ENCODE assay signal across 16 mouse cellular contexts in the genomic region with DNA sequence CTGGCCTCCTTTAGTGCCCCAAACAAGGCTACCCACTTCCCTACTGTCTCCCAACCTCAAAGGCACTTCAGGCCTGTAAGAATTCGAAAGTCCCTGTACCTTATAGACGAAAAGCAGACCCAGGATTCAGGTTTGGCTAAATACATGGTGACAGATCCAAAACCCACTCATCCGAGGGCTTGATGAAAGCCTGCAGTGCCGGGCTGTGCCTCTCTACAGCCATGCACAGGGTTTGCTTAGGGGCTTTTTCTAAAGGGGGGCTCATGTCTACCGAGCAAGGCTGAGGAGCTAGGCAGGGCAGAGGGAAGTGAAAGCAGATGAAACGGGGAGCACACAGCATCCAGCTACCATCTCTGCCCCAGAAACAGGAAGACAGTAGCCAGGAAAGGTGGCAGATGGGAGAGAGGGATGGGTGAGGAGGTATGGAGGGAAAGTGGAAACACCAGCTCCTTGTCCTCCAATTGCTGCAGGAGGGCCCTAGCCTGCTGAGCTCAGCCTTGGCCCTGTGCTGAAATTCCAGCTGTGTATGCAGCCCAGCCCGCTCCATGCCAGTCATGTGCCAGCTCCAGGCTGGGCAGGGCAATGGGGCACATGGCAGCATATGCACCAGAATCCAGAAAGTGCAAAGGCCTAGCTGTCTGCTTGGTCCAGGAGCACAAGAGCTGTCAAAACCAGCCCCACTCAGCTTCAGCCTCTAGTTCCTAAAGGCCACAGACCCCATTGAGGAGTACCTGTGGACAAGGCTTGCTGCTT. TPM values are rescaled to one million over a fixed set of nuclear protein-coding genes. Genes with fewer than 3 reads are reported as not detected.
DNase-seq lines count a peak whose midpoint lies in the region; ATAC-seq lines count a peak whose summit lies in the region.
"Had no signal": no experiment of that assay in that cellular context is flagged by ENCODE, and none has a peak within 500 bp of the region (broad histone marks: within the 10 kb centered on the region; RNA-seq: fewer than 3 reads in every experiment).

No protein-coding gene starts in this region.

- peaks cover 22% of the 10 kb centered on the region for H3K27me3 ChIP-seq in heart, embryonic 10.5 days (ENCODE audit: insufficient read depth, poor library complexity, severe bottlenecking)
- H3K27me3 ChIP-seq in midbrain, embryonic 13.5 days = 0 out of 2 replicates have a peak, but pooled peaks cover 3% of the 10 kb centered on the region
- H3K27me3 ChIP-seq in midbrain, embryonic 16.5 days (ENCODE audit: control insufficient read depth, insufficient read depth, low read depth, low read length) = no peaks in the 10 kb centered on the region
- no peaks in the 10 kb centered on the region for H3K27me3 ChIP-seq in megakaryocyte, embryonic 14.5 days (replicated peaks)

- H3K4me1 ChIP-seq in heart, embryonic 10.5 days = peaks cover 73% of the 10 kb centered on the region
- peaks cover 47% of the 10 kb centered on the region for H3K4me1 ChIP-seq in midbrain, embryonic 13.5 days (replicated peaks)
- H3K4me1 ChIP-seq in midbrain, embryonic 16.5 days (ENCODE audit: control insufficient read depth, insufficient read depth, low read length) = peaks cover 25% of the 10 kb centered on the region
- peaks cover 99% of the 10 kb centered on the region for H3K4me1 ChIP-seq in megakaryocyte, embryonic 14.5 days

- peak overlapping the region; percentile 26; the same call in 1 of the 2 replicates for H3K27ac ChIP-seq in heart, embryonic 10.5 days
- no peak overlapping the region for H3K27ac ChIP-seq in midbrain, embryonic 13.5 days
- H3K27ac ChIP-seq in midbrain, embryonic 16.5 days (ENCODE audit: low read length) = no peak overlapping the region

- no peaks in the 10 kb centered on the region for H3K36me3 ChIP-seq in heart, embryonic 10.5 days
- no peaks in the 10 kb centered on the region for H3K36me3 ChIP-seq in midbrain, embryonic 13.5 days
- H3K36me3 ChIP-seq in midbrain, embryonic 16.5 days (ENCODE audit: control insufficient read depth, insufficient read depth, low read length) = 0 out of 2 replicates have a peak, but pooled peaks cover 2% of the 10 kb centered on the region
- H3K36me3 ChIP-seq in megakaryocyte, embryonic 14.5 days (replicated peaks; ENCODE audit: low read length) = peaks cover 92% of the 10 kb centered on the region

- DNase-seq in heart, embryonic 10.5 days (ENCODE audit: low spot score) = no peak
- DNase-seq in heart, postnatal 10 days = no peak
- peak; percentile 67 for DNase-seq in kidney, adult 9 months
- no peak for DNase-seq in left cerebral cortex, postnatal 14 days (ENCODE audit: low spot score in 2 of 2)
- DNase-seq in T-cell, adult 2 months (ENCODE audit: low spot score) = no peak
- DNase-seq: adrenal gland, postnatal 10 days; lung, postnatal 10 days had no signal

- no peak for ATAC-seq in midbrain, embryonic 13.5 days
- ATAC-seq in midbrain, embryonic 16.5 days = no peak

- WGBS in heart, embryonic 10.5 days = 70% methylated on average over 7 of the region's 7 CpGs
- 69% methylated on average over 7 of the region's 7 CpGs for WGBS in midbrain, embryonic 13.5 days
- 68% methylated on average over 7 of the region's 7 CpGs for WGBS in midbrain, embryonic 16.5 days

- no peak overlapping the region for H3K4me3 ChIP-seq in heart, embryonic 10.5 days
- no peak overlapping the region for H3K4me3 ChIP-seq in midbrain, embryonic 13.5 days (replicated peaks)
- no peak overlapping the region for H3K4me3 ChIP-seq in midbrain, embryonic 16.5 days (ENCODE audit: low read depth, low read length)
- H3K4me3 ChIP-seq in megakaryocyte, embryonic 14.5 days (replicated peaks) = peak overlapping the region; percentile 81

- intact Hi-C loops in heart, postnatal 10 days (cut with DNase I) = no loop called here
- intact Hi-C loops in left cerebral cortex, postnatal 14 days (cut with DNase I) = no loop called here

- H3K4me2 ChIP-seq in midbrain, embryonic 13.5 days (replicated peaks) = no peak overlapping the region
- H3K4me2 ChIP-seq in midbrain, embryonic 16.5 days (ENCODE audit: low read length) = no peak overlapping the region

- H3K9me3 ChIP-seq in heart, embryonic 10.5 days = no peaks in the 10 kb centered on the region
- no peaks in the 10 kb centered on the region for H3K9me3 ChIP-seq in midbrain, embryonic 13.5 days
- H3K9me3 ChIP-seq in midbrain, embryonic 16.5 days (replicated peaks; ENCODE audit: control insufficient read depth, low read length, poor library complexity, severe bottlenecking) = no peaks in the 10 kb centered on the region
- no peaks in the 10 kb centered on the region for H3K9me3 ChIP-seq in megakaryocyte, embryonic 14.5 days

- 0 out of 2 replicates have a peak overlapping the region, but pooled peaks have one; percentile 16 for H3K9ac ChIP-seq in midbrain, embryonic 13.5 days (replicated peaks)
- H3K9ac ChIP-seq in midbrain, embryonic 16.5 days (ENCODE audit: low read depth, low read length) = no peak overlapping the region

RNA-seq across cellular contexts. Expression of a gene that starts 11.3 kb away (rescaled TPM):
- not detected in 2 replicates for polyA plus RNA-seq in heart, embryonic 10.5 days (2016; fragmentation: Nextera tagmentation; extraction: Ambion mirVana)
- total RNA-seq in heart, postnatal 10 days (2021) = not detected
- not detected in 2 replicates for polyA plus RNA-seq in midbrain, embryonic 13.5 days (2015; fragmentation: Nextera tagmentation; extraction: Ambion mirVana)
- polyA plus RNA-seq in midbrain, embryonic 16.5 days (2015; fragmentation: Nextera tagmentation; extraction: Ambion mirVana) = not detected in 2 replicates
- 0.54 TPM in 1 of 2 replicates, not detected in the other for polyA plus RNA-seq in megakaryocyte, embryonic 14.5 days (2012; ENCODE audit: insufficient read depth, low replicate concordance)
- 1 to 10 TPM in 1 of 2 experiments, not detected in 1; 1.4 TPM for total RNA-seq in left cerebral cortex, postnatal 14 days (2021)
- total RNA-seq: adrenal gland, postnatal 10 days; heart, postnatal 25 days; left cerebral cortex, postnatal 25 days had no signal
- polyA plus RNA-seq: embryonic facial prominence, embryonic 11.5 days; gonadal fat pad, adult 2 months; large intestine, adult 2 months; spleen, adult 2 months had no signal

RNA-seq across cellular contexts. Expression of a gene that starts 48.5 kb away (rescaled TPM):
- polyA plus RNA-seq in heart, embryonic 10.5 days (2016; fragmentation: Nextera tagmentation; extraction: Ambion mirVana) = 20.8 and 21.4 TPM in 2 replicates
- total RNA-seq in heart, postnatal 10 days (2021) = 10 to 100 TPM in 1 of 2 experiments, 1 to 10 TPM in 1; 9.5 to 10.4 TPM
- polyA plus RNA-seq in midbrain, embryonic 13.5 days (2015; fragmentation: Nextera tagmentation; extraction: Ambion mirVana) = 41.9 and 43.9 TPM in 2 replicates
- 39.9 and 47.5 TPM in 2 replicates for polyA plus RNA-seq in midbrain, embryonic 16.5 days (2015; fragmentation: Nextera tagmentation; extraction: Ambion mirVana)
- polyA plus RNA-seq in megakaryocyte, embryonic 14.5 days (2012; ENCODE audit: insufficient read depth, low replicate concordance) = 10.6 and 40.8 TPM in 2 replicates
- 10 to 100 TPM; 44.8 to 46.8 TPM for total RNA-seq in left cerebral cortex, postnatal 14 days (2021)
